Mouse (Mus musculus) heart, postnatal 14 days (tissue): ENCODE results near the gene Olfr92. TPM values are rescaled to one million over a fixed set of nuclear protein-coding genes. Genes with fewer than 3 reads are reported as not detected.
"Not testable (repeated sequence)": the region's sequence is repeated elsewhere in the genome, so short reads cannot be mapped to it uniquely, and the experiment has no call there.

Experiments used
- DNase-seq, 2 experiments: peaks; one replicate each; pipeline ENCODE4 v3.0.0; 2021 to 2022
- intact Hi-C: fragments of 180-260 bp; cut with DNase I; formaldehyde crosslinking; loops from one replicate; pipeline ENCODE4 v1.15.1; 2025
- long read RNA-seq, 2 experiments: library from polyadenylated mRNA; stranded (forward); transcript quantifications; one replicate each; pipeline ENCODE4 v2.0.0; 2021
- total RNA-seq, 2 experiments: library from RNA; stranded (reverse); gene quantifications; 2 replicates each; pipeline ENCODE4 v1.2.3; 2021

Olfr92 gene
- not detected for total RNA-seq
- long read RNA-seq, experiment 1 = 0 reads
- long read RNA-seq, experiment 2 = 0 reads

- DNase-seq = no peak
- intact Hi-C loops = loop anchor here (2.0 kb wide), 1 partner anchor 63 kb away; no protein-coding TSS in a partner anchor
Measured at GRCm38 (mm10) chr17:37119988-37120387, at the start of gene Olfr92. Gene Olfr92, minus strand, starts transcription at chr17:37120088.

- no peak for DNase-seq
- intact Hi-C loops = no loop called here
Measured at GRCm38 (mm10) chr17:37161394-37161793, 41.5 kb upstream of the Olfr92 start, which contains the start of gene Olfr93. Gene Olfr93, minus strand, starts transcription at chr17:37161494.

- intact Hi-C loops, DNase-seq: not testable (repeated sequence)
Measured at GRCm38 (mm10) chr17:37131366-37131765, 11.5 kb upstream of the Olfr92 start.

- DNase-seq = no peak
- intact Hi-C loops = no loop called here
Measured at GRCm38 (mm10) chr17:37098178-37098577, 21.7 kb downstream of the Olfr92 start, which contains the start of gene Olfr91. Gene Olfr91, minus strand, starts transcription at chr17:37098278.

- intact Hi-C loops = no loop called here
Measured at GRCm38 (mm10) chr17:37093289-37093688, 26.6 kb downstream of the Olfr92 start.

GRCm38 (mm10) chr17:37092198-37092597, 27.7 kb downstream of the Olfr92 start:
- intact Hi-C loops = no loop called here
- DNase-seq = no peak

More at GRCm38 (mm10) chr17:37093289-37093688, 26.6 kb downstream of the Olfr92 start:
- DNase-seq = no peak

- intact Hi-C loops = no loop called here
Measured at GRCm38 (mm10) chr17:37088399-37088798, 31.5 kb downstream of the Olfr92 start, which contains the start of gene Olfr90. Gene Olfr90, minus strand, starts transcription at chr17:37088499.

GRCm38 (mm10) chr17:37085545-37085944, 34.3 kb downstream of the Olfr92 start:
- intact Hi-C loops = no loop called here
- no peak for DNase-seq

More at GRCm38 (mm10) chr17:37088399-37088798, 31.5 kb downstream of the Olfr92 start, which contains the start of gene Olfr90:
- DNase-seq = no peak

- intact Hi-C loops = no loop called here
Measured at GRCm38 (mm10) chr17:37084632-37085031, 35.3 kb downstream of the Olfr92 start.

GRCm38 (mm10) chr17:37083327-37083726, 36.6 kb downstream of the Olfr92 start:
- peak; percentile 66 to 76 for DNase-seq

More at GRCm38 (mm10) chr17:37084632-37085031, 35.3 kb downstream of the Olfr92 start:
- DNase-seq = no peak

GRCm38 (mm10) chr17:37081659-37082058, 38.2 kb downstream of the Olfr92 start:
- intact Hi-C loops = no loop called here

More at GRCm38 (mm10) chr17:37083327-37083726, 36.6 kb downstream of the Olfr92 start:
- intact Hi-C loops = loop anchor here (1.0 kb wide), 1 partner anchor 120 kb away; no protein-coding TSS in a partner anchor

GRCm38 (mm10) chr17:37080119-37080518, 39.8 kb downstream of the Olfr92 start:
- intact Hi-C loops = no loop called here
- peak; percentile 26 to 36 for DNase-seq

More at GRCm38 (mm10) chr17:37081659-37082058, 38.2 kb downstream of the Olfr92 start:
- no peak for DNase-seq

GRCm38 (mm10) chr17:37078990-37079389, 40.9 kb downstream of the Olfr92 start:
- intact Hi-C loops = no loop called here

GRCm38 (mm10) chr17:37078193-37078592, 41.7 kb downstream of the Olfr92 start:
- no peak for DNase-seq
- intact Hi-C loops = no loop called here

More at GRCm38 (mm10) chr17:37078990-37079389, 40.9 kb downstream of the Olfr92 start:
- DNase-seq = no peak

GRCm38 (mm10) chr17:37075766-37076165, 44.1 kb downstream of the Olfr92 start:
- no peak for DNase-seq
- intact Hi-C loops = no loop called here

- DNase-seq = no peak
- intact Hi-C loops = no loop called here
Measured at GRCm38 (mm10) chr17:37075181-37075580, 44.7 kb downstream of the Olfr92 start.

GRCm38 (mm10) chr17:37072730-37073276, 47.1 kb downstream of the Olfr92 start:
- no peak for DNase-seq
- intact Hi-C loops = no loop called here

GRCm38 (mm10) chr17:37072080-37072729, 47.7 kb downstream of the Olfr92 start:
- DNase-seq = no peak
- intact Hi-C loops = no loop called here

- DNase-seq = no peak
- intact Hi-C loops = no loop called here
Measured at GRCm38 (mm10) chr17:37070121-37070520, 49.8 kb downstream of the Olfr92 start.

GRCm38 (mm10) chr17:37067861-37068260, 52.0 kb downstream of the Olfr92 start:
- intact Hi-C loops = no loop called here
- no peak for DNase-seq

- DNase-seq = no peak
- intact Hi-C loops = no loop called here
Measured at GRCm38 (mm10) chr17:37065993-37066392, 53.9 kb downstream of the Olfr92 start.
